In the genomic region with DNA sequence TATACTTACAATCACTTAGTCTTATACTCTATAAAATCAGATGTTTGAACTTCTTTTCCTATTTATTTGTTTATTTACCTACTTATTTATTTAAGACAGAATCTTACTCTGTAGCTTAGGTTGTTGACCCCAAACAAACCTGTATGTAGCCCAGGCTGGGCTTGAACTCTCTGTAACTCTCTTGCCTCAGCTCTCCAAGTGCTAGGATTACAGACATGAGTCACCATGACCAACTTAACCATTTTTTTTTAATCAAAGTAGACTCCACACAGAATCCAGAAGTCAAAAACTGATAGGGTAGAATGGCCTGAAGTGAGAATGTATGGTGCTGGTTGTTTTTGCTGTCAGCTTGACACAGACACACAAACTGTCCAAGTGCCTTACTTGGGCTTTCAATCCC, we compare ENCODE assay signal across 38 mouse cellular contexts. TPM values are rescaled to one million over a fixed set of nuclear protein-coding genes. Genes with fewer than 3 reads are reported as not detected.
"Had no signal": no experiment of that assay in that cellular context is flagged by ENCODE, and none has a peak within 500 bp of the region (broad histone marks: within the 10 kb centered on the region; RNA-seq: fewer than 3 reads in every experiment).

No protein-coding gene starts in this region.

- DNase-seq: cerebellum, adult 9-11 months; cerebellum, postnatal 10 days; cerebellum, postnatal 14 days; cerebellum, postnatal 25 days; cerebellum, postnatal 36 days; embryo, embryonic 11 days; forebrain, postnatal 0 days; gastrocnemius, adult 2 months; gastrocnemius, postnatal 10 days; gastrocnemius, postnatal 14 days; gastrocnemius, postnatal 25 days; heart, adult 18-20 months; heart, adult 2 months had no signal

- H3K27ac ChIP-seq: embryonic facial prominence, embryonic 10.5 days; embryonic facial prominence, embryonic 12.5 days; embryonic facial prominence, embryonic 13.5 days; embryonic facial prominence, embryonic 15.5 days; forebrain, embryonic 10.5 days; forebrain, embryonic 12.5 days; forebrain, embryonic 13.5 days; forebrain, embryonic 15.5 days; gastrocnemius, adult 2 months; heart, adult 2 months; heart, embryonic 10.5 days had no signal

- H3K4me3 ChIP-seq: embryonic facial prominence, embryonic 10.5 days; embryonic facial prominence, embryonic 12.5 days; embryonic facial prominence, embryonic 13.5 days; embryonic facial prominence, embryonic 15.5 days; erythroblast, embryonic 14.5 days; forebrain, embryonic 10.5 days; forebrain, embryonic 12.5 days; forebrain, embryonic 13.5 days; forebrain, embryonic 15.5 days; gastrocnemius, adult 2 months; heart, adult 2 months; heart, embryonic 10.5 days had no signal

- H3K9ac ChIP-seq: embryonic facial prominence, embryonic 12.5 days; embryonic facial prominence, embryonic 13.5 days; embryonic facial prominence, embryonic 15.5 days; forebrain, embryonic 12.5 days; forebrain, embryonic 13.5 days; forebrain, embryonic 15.5 days; forebrain, postnatal 0 days had no signal

- H3K9me3 ChIP-seq: embryonic facial prominence, embryonic 10.5 days; embryonic facial prominence, embryonic 12.5 days; embryonic facial prominence, embryonic 13.5 days; embryonic facial prominence, embryonic 15.5 days; forebrain, embryonic 10.5 days; forebrain, embryonic 12.5 days; forebrain, embryonic 13.5 days; forebrain, embryonic 15.5 days; heart, embryonic 10.5 days had no signal

- H3K4me1 ChIP-seq: embryonic facial prominence, embryonic 10.5 days; embryonic facial prominence, embryonic 12.5 days; embryonic facial prominence, embryonic 13.5 days; embryonic facial prominence, embryonic 15.5 days; forebrain, embryonic 10.5 days; forebrain, embryonic 12.5 days; forebrain, embryonic 13.5 days; forebrain, embryonic 15.5 days; heart, embryonic 10.5 days had no signal

- H3K36me3 ChIP-seq: embryonic facial prominence, embryonic 10.5 days; embryonic facial prominence, embryonic 12.5 days; embryonic facial prominence, embryonic 13.5 days; embryonic facial prominence, embryonic 15.5 days; forebrain, embryonic 10.5 days; forebrain, embryonic 12.5 days; forebrain, embryonic 15.5 days; heart, embryonic 10.5 days had no signal

- H3K27me3 ChIP-seq: embryonic facial prominence, embryonic 12.5 days; embryonic facial prominence, embryonic 13.5 days; embryonic facial prominence, embryonic 15.5 days; forebrain, embryonic 13.5 days; forebrain, embryonic 15.5 days had no signal

RNA-seq across cellular contexts. Expression of gene Slc51b, which starts 7.6 kb away (rescaled TPM):
- total RNA-seq: common myeloid progenitor, adult 5-6 weeks; forebrain, postnatal 0 days; gastrocnemius, adult 18-20 months; gastrocnemius, adult 2 months; gastrocnemius, adult 8-10 months; gastrocnemius, postnatal 10 days; gastrocnemius, postnatal 14 days; gastrocnemius, postnatal 25 days; gastrocnemius, postnatal 4 days; granulocyte monocyte progenitor cell, adult 5-6 weeks; heart, adult 18-20 months; heart, adult 2 months; heart, adult 8-10 months had no signal
- polyA plus RNA-seq: cortical plate, adult 2 months; embryonic facial prominence, embryonic 10.5 days; embryonic facial prominence, embryonic 11.5 days; embryonic facial prominence, embryonic 12.5 days; embryonic facial prominence, embryonic 13.5 days; embryonic facial prominence, embryonic 14.5 days; embryonic facial prominence, embryonic 15.5 days; erythroblast, embryonic 14.5 days; forebrain, embryonic 10.5 days; forebrain, embryonic 11.5 days; forebrain, embryonic 12.5 days; forebrain, embryonic 13.5 days; forebrain, embryonic 14.5 days; forebrain, embryonic 15.5 days; forebrain, embryonic 16.5 days; forebrain, postnatal 0 days; frontal cortex, adult 2 months; gonadal fat pad, adult 2 months; heart, adult 2 months; heart, embryonic 10.5 days; heart, embryonic 11.5 days had no signal

RNA-seq across cellular contexts. Expression of gene Rasl12, which starts 32.1 kb away (rescaled TPM):
- total RNA-seq: granulocyte monocyte progenitor cell, adult 5-6 weeks had no signal

RNA-seq across cellular contexts. Expression of gene Kbtbd13, which starts 38.9 kb away (rescaled TPM):
- polyA plus RNA-seq: erythroblast, embryonic 14.5 days had no signal
